Mouse (Mus musculus) embryonic facial prominence, embryonic 15.5 days (tissue): ENCODE results near the gene Bmp7. TPM values are rescaled to one million over a fixed set of nuclear protein-coding genes. Genes with fewer than 3 reads are reported as not detected.
A peak's percentile ranks its signal among the peaks of the same experiment; 100 is the strongest.

ENCODE experiments used
- ATAC-seq: fragments of 200-750 bp; cut with Nextera tagmentation; 2 replicates; pipeline ENCODE4 v1.8.0; 2017; ENCODE audit warnings: low read depth, moderate TSS enrichment; ENCODE audit not compliant: insufficient number of reproducible peaks, low FRiP score, low TSS enrichment
- H3K27ac ChIP-seq: fragments of 300-500 bp; sonication (generic); replicated peaks from 2 replicates; pipeline ENCODE4 v1.5.1; 2015; ENCODE audit warnings: mild to moderate bottlenecking, inconsistent platforms
- H3K27me3 ChIP-seq: fragments of 300-500 bp; sonication (generic); 2 replicates; pipeline ENCODE4 v1.6.1; 2015; ENCODE audit warnings: inconsistent platforms
- H3K36me3 ChIP-seq: fragments of 300-500 bp; sonication (generic); 2 replicates; pipeline ENCODE4 v1.6.1; 2015; ENCODE audit warnings: mild to moderate bottlenecking, inconsistent platforms
- H3K4me1 ChIP-seq: fragments of 300-500 bp; sonication (generic); 2 replicates; pipeline ENCODE4 v1.6.1; 2015; ENCODE audit warnings: inconsistent platforms
- H3K4me2 ChIP-seq: fragments of 300-500 bp; sonication (generic); replicated peaks from 2 replicates; pipeline ENCODE4 v1.6.1; 2015; ENCODE audit warnings: mild to moderate bottlenecking, inconsistent platforms
- H3K4me3 ChIP-seq: fragments of 300-500 bp; sonication (generic); replicated peaks from 2 replicates; pipeline ENCODE4 v1.5.1; 2015; ENCODE audit warnings: mild to moderate bottlenecking, inconsistent platforms
- H3K9ac ChIP-seq: fragments of 300-500 bp; sonication (generic); 2 replicates; pipeline ENCODE4 v1.6.1; 2015; ENCODE audit warnings: inconsistent platforms
- H3K9me3 ChIP-seq: fragments of 300-500 bp; sonication (generic); replicated peaks from 2 replicates; pipeline ENCODE4 v1.6.1; 2016; ENCODE audit warnings: inconsistent platforms
- WGBS: fragments of 180-500 bp; shearing (Covaris S2); methylation state at CpG from one replicate; pipeline ENCODE4 v1.1.7; 2015; 5-methylcytosine and 5-hydroxymethylcytosine counted together
- polyA plus RNA-seq: library from polyadenylated mRNA; unstranded; fragments of >200 nt; fragmentation: Nextera tagmentation; extraction: Ambion mirVana; gene quantifications from 2 replicates; pipeline ENCODE4 v1.2.1, GENCODE M21; 2015

Bmp7 gene
- polyA plus RNA-seq, 1 experiment from 2014 or later: 45.6 TPM

GRCm38 (mm10) chr2:172864566-172864965 is 75.6 kb downstream of the Bmp7 start:
- Histone ChIP-seq H3K4me1 (peaks cover 59% of the 10 kb centered on the region), H3K4me3 (no peak overlapping the region), H3K9me3 (no peaks in the 10 kb centered on the region), H3K9ac (no peak overlapping the region), H3K27me3 (no peaks in the 10 kb centered on the region; the same call in 1 of the 2 replicates), H3K36me3 (peaks cover 6% of the 10 kb centered on the region; the same call in 1 of the 2 replicates), H3K4me2 (no peak overlapping the region), H3K27ac (no peak overlapping the region)
- no peak for ATAC-seq
- WGBS: 90% methylated on average over 7 of the region's 7 CpGs

DNA sequence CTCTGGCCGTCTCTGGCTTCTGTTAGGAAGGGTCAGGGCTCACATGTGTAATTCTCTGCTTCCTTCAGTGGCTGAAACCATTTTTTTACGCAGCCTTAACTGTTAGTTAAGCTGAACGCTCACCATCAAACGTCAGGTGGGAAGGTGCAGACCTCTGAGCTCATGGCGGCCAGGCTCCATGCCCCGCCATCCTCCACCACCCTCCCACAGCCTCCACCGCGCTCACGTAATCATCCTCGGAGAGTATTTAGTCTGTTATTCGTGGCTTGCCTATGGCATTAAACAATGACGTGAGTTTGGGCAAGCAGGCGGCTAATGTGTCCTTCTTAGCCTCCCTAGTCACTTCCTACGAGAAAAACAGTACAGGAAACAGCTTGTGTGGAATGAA is 76.7 kb downstream of the Bmp7 start:
- H3K27ac ChIP-seq: 0 out of 2 replicates have a peak overlapping the region, but pooled peaks have one; percentile 35
- H3K9me3 ChIP-seq: no peaks in the 10 kb centered on the region
- no peak overlapping the region for H3K9ac ChIP-seq
- H3K4me3 ChIP-seq: peak overlapping the region; percentile 5; the same call in 1 of the 2 replicates
- no peaks in the 10 kb centered on the region; the same call in 1 of the 2 replicates for H3K27me3 ChIP-seq
- H3K4me2 ChIP-seq: peak overlapping the region; percentile 44
- peaks cover 56% of the 10 kb centered on the region for H3K4me1 ChIP-seq
- peaks cover under 1% of the 10 kb centered on the region; the same call in 1 of the 2 replicates for H3K36me3 ChIP-seq
- ATAC-seq: no peak
- WGBS: 30% methylated on average over 14 of the region's 14 CpGs

DNA sequence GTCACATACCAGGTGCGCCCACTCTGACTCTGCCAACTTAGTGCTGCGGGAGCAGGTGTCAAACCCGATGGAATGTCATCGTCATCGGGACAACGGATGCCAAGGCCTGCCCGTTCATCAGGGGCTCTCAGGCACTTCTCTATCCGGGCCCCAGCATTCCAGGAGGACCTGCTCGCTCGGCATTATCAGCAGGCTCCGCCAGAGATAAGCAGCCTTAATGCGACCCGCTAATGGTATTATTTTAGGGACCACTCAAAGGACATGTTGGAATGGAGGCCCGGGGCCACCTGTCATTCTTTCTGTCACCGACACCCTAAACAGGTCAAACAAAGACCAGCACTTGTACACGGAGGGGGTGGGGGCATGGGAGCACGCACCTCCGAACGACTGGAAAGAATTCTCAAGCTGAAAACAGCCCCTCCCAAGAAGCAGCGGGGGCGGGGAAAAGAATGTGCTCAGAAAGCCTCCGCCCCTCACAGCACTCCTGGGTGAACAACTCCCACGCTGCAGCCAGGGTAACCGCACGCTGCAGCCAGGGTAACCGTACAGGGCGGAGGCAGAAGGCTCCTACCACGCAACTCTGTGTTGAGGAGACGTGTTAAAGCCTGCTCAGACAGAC is 77.2 kb downstream of the Bmp7 start:
- H3K4me3 ChIP-seq: peak overlapping the region; percentile 5; the same call in 1 of the 2 replicates
- H3K9ac ChIP-seq: no peak overlapping the region
- no peaks in the 10 kb centered on the region for H3K9me3 ChIP-seq
- WGBS: 28% methylated on average over 29 of the region's 29 CpGs
- H3K4me2 ChIP-seq: peak overlapping the region; percentile 44
- H3K27me3 ChIP-seq: no peaks in the 10 kb centered on the region; the same call in 1 of the 2 replicates
- peaks cover 52% of the 10 kb centered on the region for H3K4me1 ChIP-seq
- H3K36me3 ChIP-seq: no peaks in the 10 kb centered on the region
- H3K27ac ChIP-seq: 0 out of 2 replicates have a peak overlapping the region, but pooled peaks have one; percentile 35
- peak; percentile 70 for ATAC-seq

- H3K36me3 ChIP-seq: no peaks in the 10 kb centered on the region
- H3K4me1 ChIP-seq: peaks cover 48% of the 10 kb centered on the region
- H3K4me3 ChIP-seq: no peak overlapping the region
- H3K27ac ChIP-seq: no peak overlapping the region
- no peaks in the 10 kb centered on the region; the same call in 1 of the 2 replicates for H3K27me3 ChIP-seq
- peak overlapping the region; percentile 44 for H3K4me2 ChIP-seq
- no peak overlapping the region for H3K9ac ChIP-seq
- 66% methylated on average over 19 of the region's 19 CpGs for WGBS
- no peaks in the 10 kb centered on the region for H3K9me3 ChIP-seq
- no peak for ATAC-seq
These were observed 77.7 kb downstream of the Bmp7 start for GRCm38 (mm10) chr2:172862424-172862823.

DNA sequence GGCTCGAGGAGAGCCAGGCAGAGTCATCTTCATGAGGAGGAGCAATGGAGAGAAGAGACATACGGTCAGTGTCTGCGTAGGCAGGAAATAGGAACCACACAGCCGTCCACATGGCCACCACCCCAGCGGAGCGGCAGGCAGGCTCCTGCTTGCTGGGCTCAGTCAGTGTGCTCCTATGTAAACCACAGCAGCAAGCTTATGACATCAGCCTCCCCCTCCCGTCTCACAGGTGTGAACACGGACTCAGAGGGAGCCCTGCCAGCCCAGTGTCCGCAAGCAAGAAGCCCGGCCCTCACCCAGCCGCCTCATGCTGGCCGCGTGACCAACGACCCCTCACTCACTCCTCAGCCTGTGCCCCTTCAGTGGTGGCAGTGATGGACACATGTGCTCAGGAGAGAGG is 78.5 kb downstream of the Bmp7 start:
- no peak for ATAC-seq
- no peaks in the 10 kb centered on the region for H3K36me3 ChIP-seq
- H3K4me3 ChIP-seq: no peak overlapping the region
- no peaks in the 10 kb centered on the region for H3K9me3 ChIP-seq
- 51% methylated on average over 14 of the region's 14 CpGs for WGBS
- H3K27ac ChIP-seq: 0 out of 2 replicates have a peak overlapping the region, but pooled peaks have one; percentile 4
- peaks cover 40% of the 10 kb centered on the region for H3K4me1 ChIP-seq
- H3K9ac ChIP-seq: no peak overlapping the region
- H3K4me2 ChIP-seq: no peak overlapping the region
- H3K27me3 ChIP-seq: no peaks in the 10 kb centered on the region; the same call in 1 of the 2 replicates

DNA sequence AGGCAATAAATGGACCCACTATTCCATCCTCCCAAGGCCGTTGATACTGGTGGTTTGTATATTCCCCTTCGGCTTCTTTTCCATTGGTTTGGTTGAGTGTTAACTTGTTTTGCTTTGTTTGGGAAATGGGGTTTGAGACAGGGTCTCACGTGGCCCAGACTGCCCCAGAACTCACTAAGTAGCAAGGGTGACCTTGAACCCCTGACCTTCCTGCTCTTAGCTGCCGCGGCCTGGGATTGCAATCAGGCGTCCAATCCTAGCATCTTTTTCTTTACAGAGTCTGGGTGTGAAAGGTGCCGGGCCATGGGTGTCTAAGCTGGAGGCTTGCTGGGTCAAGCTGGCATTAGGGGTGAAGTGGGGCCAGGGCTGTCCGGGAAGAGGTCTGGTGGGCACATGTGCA is 79.5 kb downstream of the Bmp7 start:
- no peak for ATAC-seq
- Histone ChIP-seq H3K4me1 (peaks cover 32% of the 10 kb centered on the region), H3K27me3 (no peaks in the 10 kb centered on the region; the same call in 1 of the 2 replicates), H3K9me3 (no peaks in the 10 kb centered on the region), H3K36me3 (no peaks in the 10 kb centered on the region), H3K4me3 (no peak overlapping the region), H3K9ac (no peak overlapping the region), H3K27ac (no peak overlapping the region), H3K4me2 (no peak overlapping the region)
- 85% methylated on average over 8 of the region's 8 CpGs for WGBS

- no peaks in the 10 kb centered on the region; the same call in 1 of the 2 replicates for H3K27me3 ChIP-seq
- H3K4me3 ChIP-seq: no peak overlapping the region
- WGBS: 85% methylated on average over 7 of the region's 7 CpGs
- H3K9ac ChIP-seq: no peak overlapping the region
- no peak overlapping the region for H3K4me2 ChIP-seq
- H3K9me3 ChIP-seq: no peaks in the 10 kb centered on the region
- H3K4me1 ChIP-seq: peaks cover 27% of the 10 kb centered on the region
- no peak for ATAC-seq
- no peak overlapping the region for H3K27ac ChIP-seq
- H3K36me3 ChIP-seq: no peaks in the 10 kb centered on the region
These were observed 80.0 kb downstream of the Bmp7 start for GRCm38 (mm10) chr2:172860104-172860503.

GRCm38 (mm10) chr2:172857048-172857447 is 83.1 kb downstream of the Bmp7 start:
- Histone ChIP-seq H3K27ac (0 out of 2 replicates have a peak overlapping the region, but pooled peaks have one; percentile 7), H3K4me1 (peaks cover 19% of the 10 kb centered on the region), H3K4me3 (no peak overlapping the region), H3K9ac (no peak overlapping the region), H3K9me3 (no peaks in the 10 kb centered on the region), H3K4me2 (no peak overlapping the region), H3K36me3 (no peaks in the 10 kb centered on the region), H3K27me3 (no peaks in the 10 kb centered on the region)
- no peak for ATAC-seq
- 66% methylated on average over 10 of the region's 10 CpGs for WGBS

GRCm38 (mm10) chr2:172856549-172856948 is 83.6 kb downstream of the Bmp7 start:
- H3K36me3 ChIP-seq: no peaks in the 10 kb centered on the region
- 0 out of 2 replicates have a peak overlapping the region, but pooled peaks have one; percentile 7 for H3K27ac ChIP-seq
- no peak for ATAC-seq
- H3K4me1 ChIP-seq: peaks cover 20% of the 10 kb centered on the region
- no peak overlapping the region for H3K4me2 ChIP-seq
- no peaks in the 10 kb centered on the region for H3K9me3 ChIP-seq
- no peak overlapping the region for H3K9ac ChIP-seq
- H3K27me3 ChIP-seq: no peaks in the 10 kb centered on the region
- no peak overlapping the region for H3K4me3 ChIP-seq
- 59% methylated on average over 2 of the region's 2 CpGs for WGBS

DNA sequence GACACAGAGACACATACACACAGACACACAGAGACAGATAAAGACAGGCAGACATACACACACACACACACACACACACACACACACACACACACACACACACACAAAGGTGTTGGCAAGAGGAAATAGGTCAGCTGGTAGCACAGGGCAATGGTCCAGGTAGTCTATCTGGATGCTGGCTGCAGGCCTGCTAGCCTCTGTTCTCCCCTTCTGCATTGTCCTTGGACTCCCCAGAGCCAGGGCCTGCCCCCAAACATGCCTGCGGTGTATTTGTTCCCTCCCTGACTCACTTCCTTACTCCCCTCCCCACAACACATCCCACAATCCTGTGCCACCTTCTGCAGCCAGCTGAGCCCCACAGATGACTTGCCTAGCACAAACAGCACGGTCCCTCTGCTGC is 86.0 kb downstream of the Bmp7 start:
- Histone ChIP-seq H3K4me1 (peaks cover 27% of the 10 kb centered on the region), H3K9ac (no peak overlapping the region), H3K27ac (no peak overlapping the region), H3K36me3 (no peaks in the 10 kb centered on the region), H3K27me3 (peaks cover 6% of the 10 kb centered on the region; the same call in 1 of the 2 replicates), H3K4me3 (no peak overlapping the region), H3K4me2 (no peak overlapping the region), H3K9me3 (no peaks in the 10 kb centered on the region)
- WGBS: 60% methylated on average over 2 of the region's 2 CpGs
- ATAC-seq: no peak

- Histone ChIP-seq H3K4me1 (peaks cover 40% of the 10 kb centered on the region), H3K4me3 (no peak overlapping the region), H3K9me3 (no peaks in the 10 kb centered on the region), H3K4me2 (no peak overlapping the region), H3K9ac (no peak overlapping the region), H3K27ac (no peak overlapping the region), H3K36me3 (no peaks in the 10 kb centered on the region), H3K27me3 (peaks cover 6% of the 10 kb centered on the region; the same call in 1 of the 2 replicates)
- ATAC-seq: no peak
- 43% methylated on average over 11 of the region's 11 CpGs for WGBS
These were observed 88.3 kb downstream of the Bmp7 start for GRCm38 (mm10) chr2:172851773-172852172.
